Mouse (Mus musculus): Measurements from ENCODE around the gene Hnrnpa3. TPM values are rescaled to one million over a fixed set of nuclear protein-coding genes. Genes with fewer than 3 reads are reported as not detected.

The Hnrnpa3 gene
- total RNA-seq (2012; rRNA removed): 126 and 171 TPM in 2 replicates
- polyA plus RNA-seq (2012; ENCODE audit: insufficient read depth in 1 of 2, insufficient read length in 2 of 2, low read depth in 1 of 2, low replicate concordance in 2 of 2, missing spikeins in 1 of 2): 100 to 1,000 TPM; 342 to 437 TPM

GRCm38 (mm10) chr2:75658727-75659628 is at the start of gene Hnrnpa3:
Hnrnpa3 (plus strand) TSS chr2:75659261.
- H3K27me3 ChIP-seq (ENCODE audit: control insufficient read depth in 1 of 2, insufficient read depth in 2 of 2, low read length in 2 of 2): no peaks in the 10 kb centered on the region
- peak; percentile 76; the same call in 1 of the 2 replicates for TF ChIP-seq MYC (IDR thresholded peaks at IDR 0.05; ENCODE audit: low read depth, low read length)
- peak; percentile 94 for TF ChIP-seq POLR2AphosphoS2 (IDR thresholded peaks at IDR 0.05; ENCODE audit: low read length)
- TF ChIP-seq USF1 (IDR thresholded peaks at IDR 0.05; ENCODE audit: low read depth, low read length): peak; percentile 90
- no peak for TF ChIP-seq ZC3H11A (IDR thresholded peaks at IDR 0.05; ENCODE audit: low read depth, low read length)
- peak; percentile 97; the same call in 1 of the 2 replicates for TF ChIP-seq CHD1 (IDR thresholded peaks at IDR 0.05; ENCODE audit: low read depth, low read length)
- TF ChIP-seq MAX (IDR thresholded peaks at IDR 0.05; ENCODE audit: low read length): peak; percentile 33
- peak; percentile 76; the same call in 1 of the 2 replicates for TF ChIP-seq TBP (IDR thresholded peaks at IDR 0.05; ENCODE audit: low read depth, low read length)
- TF ChIP-seq USF2 (IDR thresholded peaks at IDR 0.05; ENCODE audit: borderline replicate concordance in 1 of 2, insufficient read depth in 1 of 2, low read depth in 1 of 2, low read length in 2 of 2): peak in 1 of 2 experiments; percentile 45; a peak in 1 of 4 replicates
- peak; percentile 73 for TF ChIP-seq ELF1 (IDR thresholded peaks at IDR 0.05; ENCODE audit: low read depth, low read length)
- peak; percentile 76 to 80; a peak in 3 of 4 replicates for TF ChIP-seq POLR2A (IDR thresholded peaks at IDR 0.05; ENCODE audit: control insufficient read depth in 1 of 2, insufficient read depth in 1 of 2, low read depth in 1 of 2, low read length in 2 of 2, poor library complexity in 1 of 2)
- no peak for TF ChIP-seq MYB (IDR thresholded peaks at IDR 0.05; ENCODE audit: low read depth, low read length)
- peak; percentile 73 for TF ChIP-seq HCFC1 (IDR thresholded peaks at IDR 0.05; ENCODE audit: low read depth, low read length)
- peak; percentile 60 for TF ChIP-seq TCF12 (IDR thresholded peaks at IDR 0.05; ENCODE audit: low read depth, low read length)
- no peak for TF ChIP-seq CHD2 (IDR thresholded peaks at IDR 0.05; ENCODE audit: low read length)
- peak; percentile 87 for TF ChIP-seq NELFE (IDR thresholded peaks at IDR 0.05; ENCODE audit: low read depth, low read length)
- peak; percentile 89; the same call in 1 of the 2 replicates for TF ChIP-seq E2F4 (IDR thresholded peaks at IDR 0.05; ENCODE audit: borderline replicate concordance, low read depth, low read length)
- TF ChIP-seq MAZ (IDR thresholded peaks at IDR 0.05; ENCODE audit: low read depth, low read length): peak; percentile 61; the same call in 1 of the 2 replicates
- TF ChIP-seq SIN3A (IDR thresholded peaks at IDR 0.05; ENCODE audit: low read length): peak; percentile 83; the same call in 1 of the 2 replicates
- peak; percentile 55 for TF ChIP-seq NRF1 (IDR thresholded peaks at IDR 0.05; ENCODE audit: insufficient read depth, low read depth, low read length, poor library complexity, severe bottlenecking)
- TF ChIP-seq UBTF (IDR thresholded peaks at IDR 0.05; ENCODE audit: borderline replicate concordance, insufficient read depth, low read depth, low read length): no peak
- 0 out of 2 replicates have a peak, but pooled peaks have one; percentile 27 for TF ChIP-seq BHLHE40 (IDR thresholded peaks at IDR 0.05; ENCODE audit: borderline replicate concordance, low read depth, low read length)
- peak; percentile 45 for TF ChIP-seq KAT2A (conservative IDR thresholded peaks at IDR 0.05; ENCODE audit: low read depth, low read length)
- peak; percentile 56 for TF ChIP-seq ZMIZ1 (IDR thresholded peaks at IDR 0.05; ENCODE audit: low read depth, low read length)
- no peak for TF ChIP-seq SMC3 (IDR thresholded peaks at IDR 0.05; ENCODE audit: low read depth, low read length)
- TF ChIP-seq ETS1 (IDR thresholded peaks at IDR 0.05; ENCODE audit: low read depth, low read length): peak; percentile 51; the same call in 1 of the 2 replicates
- TF ChIP-seq MXI1 (IDR thresholded peaks at IDR 0.05; ENCODE audit: low read depth, low read length): peak; percentile 73; the same call in 1 of the 2 replicates
- DNase-seq (ENCODE audit: low read depth, low spot score): peak; percentile 98
- peak within 1 kb of the TSS; percentile 84 to 99 for H3K4me3 ChIP-seq (ENCODE audit: control insufficient read depth in 1 of 2, insufficient read depth in 1 of 2, low read depth in 2 of 2, low read length in 2 of 2)
- H3K27ac ChIP-seq (ENCODE audit: control insufficient read depth, low read depth, low read length): peak within 1 kb of the TSS; percentile 98
- peaks cover 46% of the 10 kb centered on the region for H3K79me2 ChIP-seq (ENCODE audit: control insufficient read depth, insufficient read depth, low read length, poor library complexity)
- peaks cover 24 to 38% of the 10 kb centered on the region in 2 experiments for H3K36me3 ChIP-seq (ENCODE audit: control insufficient read depth in 1 of 2, insufficient read depth in 2 of 2, low read length in 2 of 2)
- H3K4me1 ChIP-seq (ENCODE audit: control insufficient read depth in 1 of 2, insufficient read depth in 2 of 2, low read length in 2 of 2): peaks cover 3 to 15% of the 10 kb centered on the region in 2 experiments; a peak in 3 of 4 replicates
- peak within 1 kb of the TSS; percentile 100 for H3K9ac ChIP-seq (ENCODE audit: control insufficient read depth, low read depth, low read length, poor library complexity, severe bottlenecking)
- H3K9me3 ChIP-seq (replicated peaks; ENCODE audit: insufficient read depth, low read length): no peaks in the 10 kb centered on the region
